In genomic region chr8:8440903-8441302, GRCm38 (mm10) we compare ENCODE assay signal across 14 mouse cellular contexts.
DNase-seq lines count a peak whose midpoint lies in the region; ATAC-seq and TF ChIP-seq lines count a peak whose summit lies in the region.
"Had no signal": no experiment of that assay in that cellular context is flagged by ENCODE, and none has a peak within 500 bp of the region (broad histone marks: within the 10 kb centered on the region; RNA-seq: fewer than 3 reads in every experiment).

No protein-coding gene starts in this region.

- H3K9ac ChIP-seq in embryonic facial prominence, embryonic 13.5 days: no peak overlapping the region
- H3K9ac ChIP-seq in lung, postnatal 0 days (replicated peaks; ENCODE audit: low read depth): no peak overlapping the region
- H3K9ac ChIP-seq: hindbrain, embryonic 13.5 days had no signal

- H3K9me3 ChIP-seq in embryonic facial prominence, embryonic 13.5 days: no peaks in the 10 kb centered on the region
- H3K9me3 ChIP-seq in lung, postnatal 0 days (ENCODE audit: low read length): no peaks in the 10 kb centered on the region
- H3K9me3 ChIP-seq: hindbrain, embryonic 13.5 days had no signal

- H3K4me2 ChIP-seq in embryonic facial prominence, embryonic 13.5 days: 0 out of 2 replicates have a peak overlapping the region, but pooled peaks have one; percentile 9
- peak overlapping the region; percentile 50 for H3K4me2 ChIP-seq in lung, postnatal 0 days (replicated peaks; ENCODE audit: low read depth, low read length)
- H3K4me2 ChIP-seq: hindbrain, embryonic 13.5 days had no signal

- no peak for TF ChIP-seq EP300 in lung, postnatal 0 days (IDR thresholded peaks at IDR 0.05)

- H3K27me3 ChIP-seq in embryonic facial prominence, embryonic 13.5 days: no peaks in the 10 kb centered on the region
- no peaks in the 10 kb centered on the region for H3K27me3 ChIP-seq in lung, postnatal 0 days (replicated peaks; ENCODE audit: insufficient read depth, low read length)
- H3K27me3 ChIP-seq: hindbrain, embryonic 13.5 days had no signal

- no peak for TF ChIP-seq CTCF in lung, postnatal 0 days (IDR thresholded peaks at IDR 0.05)

- peak; percentile 17 to 18 for DNase-seq in heart, adult 18-20 months
- DNase-seq in heart, postnatal 25 days (ENCODE audit: low spot score): no peak
- DNase-seq in kidney, postnatal 10 days: peak; percentile 37
- peak; percentile 50 for DNase-seq in lung, postnatal 0 days (ENCODE audit: low spot score)
- DNase-seq in yolk sac, embryonic 10.5 days (ENCODE audit: low spot score): no peak
- no peak for DNase-seq in right cerebral cortex, postnatal 14 days
- DNase-seq in spleen, postnatal 36 days (ENCODE audit: low spot score in 2 of 2): no peak
- DNase-seq: adrenal gland, postnatal 14 days; cerebellum, adult 2 months; midbrain, embryonic 14.5 days had no signal

- intact Hi-C loops in heart, postnatal 25 days (cut with DNase I): no loop called here

- H3K27ac ChIP-seq in embryonic facial prominence, embryonic 13.5 days: no peak overlapping the region
- H3K27ac ChIP-seq in lung, postnatal 0 days (ENCODE audit: low read length): no peak overlapping the region
- H3K27ac ChIP-seq: hindbrain, embryonic 13.5 days; left cerebral cortex, adult 2 months had no signal

- no peaks in the 10 kb centered on the region for H3K4me1 ChIP-seq in embryonic facial prominence, embryonic 13.5 days
- H3K4me1 ChIP-seq in lung, postnatal 0 days (ENCODE audit: insufficient read depth, low read depth, low read length): 0 out of 2 replicates have a peak, but pooled peaks cover 4% of the 10 kb centered on the region
- H3K4me1 ChIP-seq: hindbrain, embryonic 13.5 days had no signal

- 40% methylated on average over 8 of the region's 8 CpGs for WGBS in embryonic facial prominence, embryonic 13.5 days
- 12% methylated on average over 8 of the region's 8 CpGs for WGBS in lung, postnatal 0 days

- ATAC-seq in embryonic facial prominence, embryonic 13.5 days (ENCODE audit: insufficient number of reproducible peaks, insufficient read depth, low FRiP score, low TSS enrichment, low read depth): no peak
- ATAC-seq in lung, postnatal 0 days: peak; percentile 68; the same call in 1 of the 2 replicates
- ATAC-seq: forebrain, embryonic 14.5 days had no signal

- no peak overlapping the region for H3K4me3 ChIP-seq in embryonic facial prominence, embryonic 13.5 days
- peak overlapping the region; percentile 10; the same call in 1 of the 2 replicates for H3K4me3 ChIP-seq in lung, postnatal 0 days (ENCODE audit: low read depth, low read length)
- H3K4me3 ChIP-seq: hindbrain, embryonic 13.5 days; left cerebral cortex, adult 2 months had no signal

- no peaks in the 10 kb centered on the region for H3K36me3 ChIP-seq in embryonic facial prominence, embryonic 13.5 days
- no peaks in the 10 kb centered on the region for H3K36me3 ChIP-seq in lung, postnatal 0 days (ENCODE audit: insufficient read depth, low read length)
- H3K36me3 ChIP-seq: hindbrain, embryonic 13.5 days had no signal

Comparison
In these comparisons a context has a peak if more than half of its experiments do, and no peak if none do; other contexts are left out.
1. DNase-seq: peak in heart, adult 18-20 months (2 of 2), kidney, postnatal 10 days (single experiment) and lung, postnatal 0 days (single experiment); none in heart, postnatal 25 days (single experiment), yolk sac, embryonic 10.5 days (single experiment), right cerebral cortex, postnatal 14 days (single experiment) and spleen, postnatal 36 days (0 of 2).